Mouse (Mus musculus) induced T-regulatory cell, adult 2 months (primary cell): ENCODE measurements at regions not wholly inside any gene's neighbourhood (a gene's known extent, or its start where the extent isn't known, plus 50 kb on each side); places are given as distances from the start of the nearest gene placed in this dataset.

ENCODE experiments used
- DNase-seq: peaks from one replicate; pipeline ENCODE4 v3.0.0-alpha.2; 2012; ENCODE audit warnings: low read depth

- DNase-seq: no peak
Observed at GRCm38 (mm10) chr10:111558675-111559340, 52.7 kb downstream of the Phlda1 start.

DNA sequence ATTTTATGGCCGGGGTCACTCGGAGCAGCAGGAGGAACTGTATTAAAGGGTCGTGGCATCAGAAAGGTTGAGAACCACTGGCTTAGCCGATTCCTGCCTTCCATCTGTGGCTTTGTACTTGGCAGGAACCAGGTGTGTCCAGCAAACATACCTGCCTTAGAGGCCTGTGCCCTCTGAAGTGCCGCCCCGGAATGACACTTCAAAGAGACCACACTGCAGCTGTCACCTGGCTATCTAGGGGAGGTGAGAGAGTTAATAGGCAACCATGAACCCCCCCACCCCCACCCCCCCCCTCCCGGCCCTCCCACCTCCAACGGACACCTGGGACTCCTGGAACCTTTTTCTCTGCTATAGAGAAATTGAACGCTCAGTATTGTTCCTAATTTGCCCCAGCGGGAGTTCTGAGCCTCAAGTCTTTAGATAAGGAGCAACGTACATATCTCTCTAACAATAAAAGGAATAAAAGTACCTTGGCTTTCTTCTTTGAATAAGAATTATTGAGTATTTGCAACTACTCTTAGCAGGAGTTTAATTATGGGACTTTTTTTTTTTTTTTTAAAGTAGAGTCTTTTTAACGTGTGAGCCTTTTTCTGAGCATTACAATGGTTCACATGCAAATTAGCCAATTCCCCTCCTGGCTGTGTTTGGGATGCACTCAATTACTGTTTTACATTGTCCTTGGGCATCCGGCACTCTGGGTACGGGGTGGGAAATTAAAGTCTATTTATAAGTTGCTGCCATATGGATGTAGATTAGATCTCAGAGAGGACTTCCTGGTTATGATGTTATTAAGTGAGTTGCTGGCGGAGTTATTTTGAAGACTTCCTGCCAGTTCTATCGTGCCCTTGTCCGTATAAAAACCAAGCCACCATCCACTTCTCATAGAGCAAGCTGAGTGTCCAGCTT, 53.5 kb downstream of the Phlda1 start:
- peak; percentile 49 for DNase-seq

DNA sequence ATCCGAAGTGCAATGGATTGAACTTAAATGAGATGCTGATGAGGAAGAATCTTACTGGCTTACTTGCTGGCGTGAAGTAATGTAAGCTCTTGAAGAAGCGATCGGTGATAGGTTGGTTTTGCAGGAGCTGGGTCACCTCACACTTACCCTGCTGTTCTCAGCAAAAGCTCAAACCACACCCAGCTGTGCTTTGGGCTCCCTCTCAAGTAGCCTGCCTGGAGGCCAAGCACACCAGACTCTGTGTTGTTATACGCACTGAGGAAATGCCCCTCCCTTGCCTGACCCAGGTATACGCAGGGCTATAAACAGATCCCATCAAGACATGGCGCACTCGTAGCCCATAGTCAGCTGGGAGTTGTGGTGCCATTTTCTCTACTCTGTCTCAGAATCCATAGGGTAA, 56.5 kb downstream of the Phlda1 start:
- no peak for DNase-seq

- no peak for DNase-seq
Observed at GRCm38 (mm10) chr10:111566873-111567381, 60.8 kb downstream of the Phlda1 start.

DNA sequence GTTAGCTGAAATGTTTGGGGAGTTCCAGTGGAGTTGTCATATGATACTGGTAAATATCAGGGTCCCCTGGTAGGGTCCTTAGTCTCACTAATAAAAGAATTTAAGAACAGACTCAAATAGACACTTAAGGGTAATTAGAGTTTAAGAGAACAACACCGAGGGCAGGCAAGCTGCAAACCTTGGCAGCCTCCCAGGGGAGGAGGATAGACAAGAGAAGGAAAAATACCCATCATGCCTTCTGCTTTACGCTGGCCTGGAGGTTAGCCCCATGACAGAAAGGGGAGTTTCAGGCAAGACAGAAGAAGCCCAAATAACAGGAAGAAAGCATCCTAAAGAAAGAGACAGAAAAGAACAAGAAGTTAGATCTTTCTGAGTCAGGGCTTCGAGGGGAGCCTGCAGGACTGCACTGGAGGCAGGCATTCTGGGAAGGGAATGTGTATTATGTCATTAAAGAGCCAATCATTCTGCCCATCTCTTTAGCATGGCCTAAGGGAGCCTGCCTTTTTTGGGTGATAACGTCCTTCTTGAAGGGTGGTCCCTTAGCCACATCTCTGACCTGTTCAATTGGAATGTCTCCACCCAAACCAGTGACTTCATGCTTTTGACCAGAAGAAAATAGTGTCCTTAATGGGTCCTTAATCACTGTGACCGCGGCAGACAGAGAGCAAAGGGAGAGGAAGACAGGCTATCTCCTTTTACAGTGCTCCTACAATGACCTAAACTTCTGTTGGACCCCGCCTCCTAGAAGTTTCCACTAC, 64.6 kb downstream of the Phlda1 start:
- DNase-seq: no peak

DNA sequence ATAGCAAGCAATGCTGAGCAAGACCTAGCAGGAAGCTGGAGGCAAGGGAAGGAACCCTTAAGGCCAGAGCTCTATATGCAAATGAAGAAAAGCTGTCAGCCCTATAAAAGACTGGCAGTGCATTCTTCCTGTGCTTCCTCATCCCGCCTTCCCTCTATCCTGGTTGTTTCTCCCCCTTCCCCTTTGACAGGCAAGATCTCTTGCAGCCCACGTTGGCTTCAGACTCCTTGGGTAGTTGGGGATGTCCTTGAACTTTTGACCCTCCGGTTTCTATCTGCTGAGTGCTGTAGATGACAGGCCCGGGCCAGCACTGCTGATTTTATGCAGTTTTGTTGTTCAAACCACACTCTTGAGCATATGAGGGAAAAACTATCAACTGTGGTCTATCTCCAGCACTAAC, 68.1 kb downstream of the Phlda1 start:
- DNase-seq: no peak

DNA sequence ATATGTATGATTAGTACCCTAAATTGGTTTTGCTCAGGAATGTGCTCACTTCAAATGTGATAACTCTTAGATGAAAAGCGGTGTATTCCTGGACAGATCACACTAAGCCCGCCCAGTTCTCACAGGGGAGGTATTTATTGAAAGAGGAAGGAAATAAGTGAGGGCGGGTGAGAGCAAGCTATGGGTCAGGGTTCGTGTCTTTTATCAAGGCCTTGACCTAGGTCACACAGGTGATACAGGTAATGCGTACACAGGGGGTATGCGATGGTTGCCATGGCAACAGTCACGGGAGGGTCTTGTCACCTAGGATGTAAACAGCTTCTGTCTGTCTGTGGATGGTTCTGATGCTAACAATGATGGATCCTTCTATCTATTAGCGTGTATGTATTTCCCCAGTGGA, 68.7 kb downstream of the Phlda1 start:
- no peak for DNase-seq

- DNase-seq: no peak
Observed at GRCm38 (mm10) chr10:111575256-111575655, 69.2 kb downstream of the Phlda1 start.

GRCm38 (mm10) chr10:111575926-111576325, 69.8 kb downstream of the Phlda1 start:
- DNase-seq: peak; percentile 42

- DNase-seq: no peak
Observed at GRCm38 (mm10) chr10:111576395-111577069, 70.4 kb downstream of the Phlda1 start.

- DNase-seq: peak; percentile 78
Observed at GRCm38 (mm10) chr10:111578536-111578935, 72.5 kb downstream of the Phlda1 start.

DNA sequence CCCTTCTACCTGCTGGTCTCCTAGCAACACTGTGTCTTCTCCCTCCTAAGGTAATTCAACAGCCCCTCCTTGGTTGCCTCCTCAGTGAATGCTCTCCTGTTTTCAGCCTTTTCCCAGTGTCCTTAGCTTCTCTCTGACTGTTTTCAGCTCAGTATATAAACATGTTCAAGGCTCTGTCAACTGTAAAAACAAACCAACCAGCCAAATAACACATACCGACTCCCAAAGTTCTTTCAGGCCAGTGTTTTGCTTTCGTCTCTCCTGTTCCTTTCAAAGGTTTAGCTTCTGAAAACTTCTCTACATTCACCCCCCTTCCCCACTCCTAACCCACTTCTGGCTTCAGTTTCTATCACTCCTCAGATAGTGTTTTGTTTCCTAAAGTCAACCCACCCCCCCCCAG, 73.4 kb downstream of the Phlda1 start:
- no peak for DNase-seq

GRCm38 (mm10) chr10:111580401-111581100, 74.5 kb downstream of the Phlda1 start:
- DNase-seq: peak; percentile 4

DNA sequence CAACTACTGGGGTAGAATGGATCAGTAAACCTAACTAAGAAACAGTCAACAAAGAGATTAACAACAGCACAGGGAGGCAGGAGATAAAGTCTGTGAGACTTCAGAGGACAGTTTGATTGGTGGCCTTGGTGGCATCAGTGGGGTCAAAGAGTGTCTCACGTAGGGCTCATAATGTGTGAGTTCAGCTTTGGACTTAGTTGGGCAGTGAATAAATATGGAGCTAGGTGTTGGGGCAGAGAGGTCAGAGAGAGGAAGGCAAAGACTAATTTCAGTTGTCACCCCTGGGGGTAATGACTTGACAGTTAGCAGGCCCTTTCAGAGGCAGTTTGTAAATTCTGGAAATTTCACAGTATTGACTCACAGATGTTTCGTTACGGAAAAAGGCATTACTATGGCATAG, 75.8 kb downstream of the Phlda1 start:
- no peak for DNase-seq

DNA sequence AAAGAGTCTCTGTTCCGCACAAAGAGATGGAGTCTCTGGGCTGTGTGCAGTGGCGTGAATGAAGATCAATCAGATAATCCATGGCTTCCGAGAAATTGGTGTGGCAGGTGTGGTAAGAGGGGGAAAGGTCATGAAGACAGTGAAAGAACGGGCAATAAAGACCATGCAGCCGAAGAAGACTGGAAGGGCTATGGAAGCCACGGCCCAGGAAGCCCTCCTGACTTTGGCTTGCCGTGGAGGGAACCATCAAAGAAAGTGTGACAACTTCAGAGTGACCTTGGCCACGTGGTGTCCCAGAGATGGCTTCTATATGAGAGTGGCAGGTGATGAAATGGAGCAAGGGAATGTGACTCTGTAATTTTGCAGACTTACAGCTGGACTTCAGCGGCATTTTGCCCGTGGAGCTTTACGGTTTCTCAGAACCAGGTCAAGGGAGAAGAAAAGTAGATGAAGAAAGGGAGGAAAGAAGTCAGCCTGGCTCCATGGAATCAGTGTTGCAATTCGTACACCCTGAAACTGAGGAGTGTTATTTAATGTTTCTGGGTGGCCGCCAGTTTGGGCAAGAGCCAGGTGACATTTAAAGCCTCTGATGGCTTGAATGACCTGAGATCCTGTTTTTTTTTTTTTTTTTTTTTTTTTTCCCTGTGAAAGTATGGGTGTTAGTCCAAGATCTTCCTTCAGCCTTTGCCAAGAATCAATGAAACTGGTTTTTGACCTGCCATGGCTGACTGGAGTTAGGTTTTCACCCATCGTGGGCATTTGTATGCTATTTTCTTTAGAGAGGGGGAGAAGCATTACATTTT, 76.4 kb downstream of the Phlda1 start:
- no peak for DNase-seq

DNA sequence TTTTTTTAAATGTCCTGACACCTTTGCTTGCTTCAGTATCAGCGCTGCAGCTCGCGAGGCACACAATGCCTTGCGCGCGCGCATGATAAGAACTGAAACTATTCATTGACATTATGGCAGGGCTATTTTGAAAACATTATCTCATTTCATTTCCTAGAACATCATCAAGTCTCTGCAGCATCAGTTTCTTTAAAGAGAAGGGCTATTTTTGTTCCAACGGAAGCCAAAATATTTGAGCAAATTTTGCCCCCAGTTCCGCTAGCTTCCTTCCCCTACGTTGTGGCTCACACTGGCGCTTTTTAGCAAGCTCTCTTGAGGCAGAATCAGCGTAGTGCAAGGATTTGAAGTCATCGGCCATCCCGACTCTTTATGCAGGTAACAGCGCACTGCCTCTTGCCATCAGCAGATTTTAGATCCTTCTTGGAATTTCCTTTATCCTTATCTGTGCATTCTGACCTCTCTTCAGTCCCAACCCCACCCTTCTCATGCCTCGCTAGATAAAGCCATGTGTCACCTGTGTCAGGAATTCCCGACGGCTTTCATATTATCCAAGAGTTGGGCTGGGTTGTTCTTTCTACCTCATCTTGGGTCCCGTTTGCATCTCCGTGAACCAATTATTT, 77.1 kb downstream of the Phlda1 start:
- peak; percentile 53 for DNase-seq

DNA sequence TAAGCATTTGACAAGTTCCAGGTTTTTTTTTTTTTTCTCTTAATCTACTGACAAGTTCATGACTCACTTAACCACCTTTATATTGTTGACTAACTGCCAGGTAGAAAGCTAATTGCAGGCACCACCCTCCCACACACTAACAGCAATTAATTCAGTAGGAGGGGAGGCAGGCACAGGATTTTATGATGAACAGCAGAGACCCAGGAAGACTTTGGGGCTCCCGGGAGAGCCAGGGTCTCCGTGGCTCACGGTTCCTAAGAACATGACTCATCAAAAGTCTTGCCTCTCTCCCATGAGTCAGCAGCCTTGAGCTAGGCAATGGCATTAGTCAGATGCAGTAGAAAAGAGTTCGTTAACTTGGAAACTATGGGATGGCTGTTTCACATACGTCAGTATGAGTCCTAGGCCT, 77.7 kb downstream of the Phlda1 start:
- DNase-seq: peak; percentile 29

GRCm38 (mm10) chr10:111587891-111588611, 82.0 kb downstream of the Phlda1 start:
- no peak for DNase-seq

- no peak for DNase-seq
Observed at GRCm38 (mm10) chr10:111589186-111589585, 83.1 kb downstream of the Phlda1 start.
